Mouse (Mus musculus) cerebellum, adult 2 months (tissue): ENCODE measurements around the gene Hibadh.

ENCODE experiments used
- CTCF ChIP-seq: fragments of 200-500 bp; IDR thresholded peaks from 2 replicates; pipeline ENCODE4 v1.5.1; 2011; ENCODE audit warnings: low read depth, mild to moderate bottlenecking, control low read depth, low read length, moderate library complexity, borderline replicate concordance; ENCODE audit not compliant: insufficient read depth
- POLR2A ChIP-seq: fragments of 200-500 bp; IDR thresholded peaks from 2 replicates; pipeline ENCODE4 v1.6.1; 2011; ENCODE audit warnings: low read length, control low read depth, borderline replicate concordance; ENCODE audit not compliant: insufficient read depth

DNA sequence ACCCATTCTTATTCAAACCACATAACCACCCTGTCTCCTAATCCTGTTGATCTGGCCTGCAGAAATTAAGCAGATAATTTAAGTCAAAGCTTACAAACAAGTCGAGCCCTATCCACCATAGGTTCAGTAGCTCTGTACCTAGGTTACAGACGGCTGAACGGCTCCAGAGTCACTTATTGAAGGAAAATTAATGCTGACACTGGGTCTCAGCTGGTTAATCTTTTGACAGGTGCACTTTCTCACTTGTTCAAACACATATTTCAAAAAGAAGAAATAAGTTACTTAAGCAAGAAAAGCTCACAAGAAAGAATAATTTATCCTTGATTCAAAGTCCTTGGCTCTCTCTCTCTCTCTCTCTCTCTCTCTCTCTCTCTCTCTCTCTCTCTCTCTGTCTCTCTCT is 81.1 kb downstream of the Hibadh start:
- TF ChIP-seq CTCF = no peak
- no peak for TF ChIP-seq POLR2A
